Mouse (Mus musculus) lung, adult 2 months (tissue): ENCODE measurements around the gene Tmem150b. TPM values are rescaled to one million over a fixed set of nuclear protein-coding genes. Genes with fewer than 3 reads are reported as not detected.

Source experiments
- DNase-seq: peaks from one replicate; pipeline ENCODE4 v3.0.0; 2022
- H3K4me1 ChIP-seq: fragments of 200-500 bp; 2 replicates; pipeline ENCODE4 v1.6.1; 2011; ENCODE audit warnings: low read length; ENCODE audit not compliant: control insufficient read depth, insufficient read depth
- H3K4me3 ChIP-seq: fragments of 200-500 bp; replicated peaks from 2 replicates; pipeline ENCODE3; 2011; ENCODE audit warnings: low read depth, mild to moderate bottlenecking, control low read depth, low read length; ENCODE audit errors: extremely low read depth
- CTCF ChIP-seq: fragments of 200-500 bp; IDR thresholded peaks from 2 replicates; pipeline ENCODE4 v1.5.1; 2011; ENCODE audit warnings: mild to moderate bottlenecking, low read length, control low read depth; ENCODE audit not compliant: insufficient read depth
- POLR2A ChIP-seq: fragments of 200-500 bp; IDR thresholded peaks from 2 replicates; pipeline ENCODE4 v1.6.1; 2011; ENCODE audit warnings: low read depth, mild to moderate bottlenecking, control low read depth, low read length, borderline replicate concordance; ENCODE audit errors: extremely low read depth
- WGBS: fragments of 180-500 bp; shearing (Covaris S2); methylation state at CpG from one replicate; pipeline ENCODE4 v1.1.7; 2018; 5-methylcytosine and 5-hydroxymethylcytosine counted together
- polyA plus RNA-seq: library from polyadenylated mRNA; depleted of rRNA; stranded (reverse); fragments of >200 nt; gene quantifications from 2 replicates; pipeline ENCODE4 v1.2.3, GENCODE M21; 2012

Tmem150b gene
- polyA plus RNA-seq, 1 experiment = 3.8 TPM

DNA sequence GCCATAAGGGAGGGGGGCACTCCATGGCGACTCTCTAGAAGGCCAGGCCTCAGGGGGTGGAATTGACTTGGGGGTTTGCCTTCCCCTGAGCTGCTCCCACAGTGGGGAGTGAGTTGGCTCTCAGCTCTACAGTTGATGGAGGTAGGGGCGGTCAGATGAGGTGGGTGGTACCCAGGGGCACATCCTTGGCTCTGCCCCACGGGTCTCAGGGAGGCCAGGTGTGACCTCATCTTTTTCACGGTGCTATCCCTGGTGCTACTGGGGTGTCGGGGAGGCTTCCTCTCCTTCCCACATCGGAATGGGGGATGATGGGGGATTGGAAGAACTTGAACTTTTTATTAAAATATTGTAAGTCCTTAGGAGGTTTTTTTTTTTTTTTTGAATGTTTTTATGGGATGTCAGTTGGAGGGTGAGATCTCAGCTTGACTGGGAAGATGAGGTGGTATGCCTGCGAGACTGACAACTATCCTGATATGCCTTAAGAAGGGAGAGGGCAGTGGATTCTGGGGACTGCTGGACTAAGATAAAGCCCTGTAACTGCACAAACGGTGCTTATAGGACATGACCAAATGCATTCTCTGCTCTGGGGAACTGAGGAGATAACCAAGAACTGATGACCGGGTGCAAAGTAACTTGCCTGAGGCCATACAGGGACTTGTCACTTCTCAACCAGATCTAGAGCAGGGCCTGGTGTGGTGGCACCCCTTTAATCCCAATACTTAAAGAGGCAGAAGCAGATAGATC is 22.3 kb upstream of the Tmem150b start:
- peaks cover 4% of the 10 kb centered on the region for H3K4me1 ChIP-seq
- no peak overlapping the region for H3K4me3 ChIP-seq
- WGBS = 69% methylated on average over 9 of the region's 9 CpGs
- DNase-seq = no peak
- no peak for TF ChIP-seq POLR2A
- TF ChIP-seq CTCF = no peak

- no peak for DNase-seq
- H3K4me3 ChIP-seq = no peak overlapping the region
- WGBS = 86% methylated on average over 22 of the region's 22 CpGs
- no peak for TF ChIP-seq CTCF
- no peak for TF ChIP-seq POLR2A
- peaks cover 2% of the 10 kb centered on the region; the same call in 1 of the 2 replicates for H3K4me1 ChIP-seq
These were observed 21.4 kb upstream of the Tmem150b start for GRCm38 (mm10) chr7:4746326-4746980.

- H3K4me1 ChIP-seq = peaks cover 5% of the 10 kb centered on the region; the same call in 1 of the 2 replicates
- DNase-seq = no peak
- WGBS = 97% methylated on average over 6 of the region's 6 CpGs
- H3K4me3 ChIP-seq = no peak overlapping the region
- TF ChIP-seq POLR2A (no peak), CTCF (no peak)
These were observed 19.8 kb upstream of the Tmem150b start for GRCm38 (mm10) chr7:4744886-4745285.

GRCm38 (mm10) chr7:4743354-4743753 is 18.3 kb upstream of the Tmem150b start:
- TF ChIP-seq POLR2A = no peak
- TF ChIP-seq CTCF = no peak
- 43% methylated on average over 2 of the region's 2 CpGs for WGBS

GRCm38 (mm10) chr7:4742482-4742819 is 17.4 kb upstream of the Tmem150b start:
- no peak overlapping the region for H3K4me3 ChIP-seq

More at GRCm38 (mm10) chr7:4743354-4743753, 18.3 kb upstream of the Tmem150b start:
- no peak for DNase-seq
- Histone ChIP-seq H3K4me3 (no peak overlapping the region), H3K4me1 (peaks cover 5% of the 10 kb centered on the region; the same call in 1 of the 2 replicates)

GRCm38 (mm10) chr7:4741672-4742481 is 16.8 kb upstream of the Tmem150b start:
- H3K4me3 ChIP-seq = no peak overlapping the region
- TF ChIP-seq CTCF (no peak), POLR2A (no peak)
- 86% methylated on average over 21 of the region's 21 CpGs for WGBS
- H3K4me1 ChIP-seq = peaks cover 5% of the 10 kb centered on the region; the same call in 1 of the 2 replicates
- DNase-seq = no peak

More at GRCm38 (mm10) chr7:4742482-4742819, 17.4 kb upstream of the Tmem150b start:
- no peak for TF ChIP-seq CTCF
- no peak for TF ChIP-seq POLR2A
- DNase-seq = no peak
- H3K4me1 ChIP-seq = peaks cover 5% of the 10 kb centered on the region; the same call in 1 of the 2 replicates
- 86% methylated on average over 6 of the region's 6 CpGs for WGBS

DNA sequence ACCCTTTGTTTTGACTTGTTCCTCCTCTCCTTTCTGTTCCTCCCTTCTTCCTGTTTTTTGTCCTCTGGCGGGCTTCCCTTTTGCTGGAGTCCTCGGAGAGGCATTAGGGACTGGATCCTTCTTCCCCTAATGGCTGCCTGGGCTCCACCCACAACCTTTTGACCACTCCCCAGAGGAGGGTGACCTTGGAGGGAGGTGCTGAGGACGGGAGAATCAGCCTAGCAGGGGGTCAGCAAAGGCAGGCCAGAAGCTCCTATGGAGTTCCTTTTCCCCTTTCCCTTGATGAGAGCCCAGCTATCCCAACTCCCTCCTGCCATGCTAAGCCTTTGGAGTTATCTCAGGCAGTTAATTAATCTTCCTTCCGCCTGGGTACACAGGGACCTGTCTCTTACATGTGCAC is 16.1 kb upstream of the Tmem150b start:
- WGBS = 7% methylated on average over 4 of the region's 4 CpGs
- TF ChIP-seq POLR2A = peak; percentile 45; the same call in 1 of the 2 replicates
- TF ChIP-seq CTCF = no peak
- H3K4me3 ChIP-seq = peak overlapping the region; percentile 37
- peaks cover 5% of the 10 kb centered on the region; the same call in 1 of the 2 replicates for H3K4me1 ChIP-seq
- peak; percentile 65 for DNase-seq

- TF ChIP-seq POLR2A (no peak), CTCF (no peak)
- H3K4me3 ChIP-seq = peak overlapping the region; percentile 86
- DNase-seq = no peak
- peaks cover 5% of the 10 kb centered on the region; the same call in 1 of the 2 replicates for H3K4me1 ChIP-seq
- WGBS = under 1% methylated on average over 14 of the region's 14 CpGs
These were observed 15.3 kb upstream of the Tmem150b start for GRCm38 (mm10) chr7:4740309-4740727.

- DNase-seq = peak; percentile 97
- Histone ChIP-seq H3K4me3 (peak within 1 kb of the TSS; percentile 86), H3K4me1 (peaks cover 5% of the 10 kb centered on the region; the same call in 1 of the 2 replicates)
- TF ChIP-seq CTCF = no peak
- peak; percentile 91 for TF ChIP-seq POLR2A
- WGBS = under 1% methylated on average over 40 of the region's 44 CpGs
These were observed 14.7 kb upstream of the Tmem150b start, which contains the start of gene Kmt5c for GRCm38 (mm10) chr7:4739544-4740275. Gene Kmt5c (plus strand): TSS chr7:4740115.
